9 mouse cellular contexts compared by ENCODE assay signal in genomic region chr11:115275509-115275908, GRCm38 (mm10). TPM values are rescaled to one million over a fixed set of nuclear protein-coding genes. Genes with fewer than 3 reads are reported as not detected.
DNase-seq lines count a peak whose midpoint lies in the region; ATAC-seq and TF ChIP-seq lines count a peak whose summit lies in the region.
"Had no signal": no experiment of that assay in that cellular context is flagged by ENCODE, and none has a peak within 500 bp of the region (broad histone marks: within the 10 kb centered on the region; RNA-seq: fewer than 3 reads in every experiment).

No protein-coding gene starts in this region.

- no peak overlapping the region for H3K9ac ChIP-seq in stomach, embryonic 15.5 days
- H3K9ac ChIP-seq in stomach, postnatal 0 days (ENCODE audit: low read length): no peak overlapping the region
- H3K9ac ChIP-seq in limb, embryonic 13.5 days: no peak overlapping the region

- H3K4me1 ChIP-seq in stomach, embryonic 15.5 days: peaks cover 17% of the 10 kb centered on the region
- peaks cover 3% of the 10 kb centered on the region; the same call in 1 of the 2 replicates for H3K4me1 ChIP-seq in stomach, postnatal 0 days (replicated peaks; ENCODE audit: control insufficient read depth, insufficient read depth)
- peaks cover 19% of the 10 kb centered on the region for H3K4me1 ChIP-seq in limb, embryonic 13.5 days

- H3K4me3 ChIP-seq in stomach, embryonic 15.5 days (replicated peaks): no peak overlapping the region
- H3K4me3 ChIP-seq in stomach, postnatal 0 days (ENCODE audit: low read depth, low read length): no peak overlapping the region
- H3K4me3 ChIP-seq in limb, embryonic 13.5 days: peak overlapping the region; percentile 66; the same call in 1 of the 2 replicates

- no peak for TF ChIP-seq EP300 in stomach, postnatal 0 days (optimal IDR thresholded peaks at IDR 0.05)

- H3K9me3 ChIP-seq in stomach, embryonic 15.5 days: no peaks in the 10 kb centered on the region
- no peaks in the 10 kb centered on the region for H3K9me3 ChIP-seq in stomach, postnatal 0 days (ENCODE audit: control insufficient read depth, low read length)
- H3K9me3 ChIP-seq in limb, embryonic 13.5 days: no peaks in the 10 kb centered on the region

- 73% methylated on average over 6 of the region's 6 CpGs for WGBS in stomach, embryonic 15.5 days
- 77% methylated on average over 6 of the region's 6 CpGs for WGBS in stomach, postnatal 0 days
- 83% methylated on average over 6 of the region's 6 CpGs for WGBS in limb, embryonic 13.5 days

- H3K36me3 ChIP-seq in stomach, embryonic 15.5 days: no peaks in the 10 kb centered on the region
- H3K36me3 ChIP-seq in stomach, postnatal 0 days (ENCODE audit: control insufficient read depth, insufficient read depth, low read length): no peaks in the 10 kb centered on the region
- H3K36me3 ChIP-seq in limb, embryonic 13.5 days: peaks cover 12% of the 10 kb centered on the region; the same call in 1 of the 2 replicates

- ATAC-seq in stomach, embryonic 15.5 days (ENCODE audit: insufficient read depth, low FRiP score, low read depth): no peak
- ATAC-seq in stomach, postnatal 0 days (ENCODE audit: low FRiP score, low TSS enrichment): no peak
- ATAC-seq in limb, embryonic 13.5 days (ENCODE audit: low FRiP score, low read depth): no peak

- peak; percentile 85 to 93 for DNase-seq in adrenal gland, adult (ENCODE audit: inconsistent age in 2 of 2, low spot score in 1 of 2)
- no peak for DNase-seq in adrenal gland, adult 8-10 months
- DNase-seq in stomach, postnatal 0 days (ENCODE audit: low spot score): no peak
- DNase-seq in cerebellum, adult 11-12 months: no peak
- DNase-seq in thymus, postnatal 25 days: no peak
- DNase-seq in right cerebral cortex, postnatal 25 days: no peak
- DNase-seq: kidney, adult 18-20 months had no signal

- H3K27me3 ChIP-seq in stomach, embryonic 15.5 days (replicated peaks): no peaks in the 10 kb centered on the region
- H3K27me3 ChIP-seq in stomach, postnatal 0 days (ENCODE audit: control insufficient read depth, insufficient read depth, low read length): no peaks in the 10 kb centered on the region
- peaks cover 5% of the 10 kb centered on the region; the same call in 1 of the 2 replicates for H3K27me3 ChIP-seq in limb, embryonic 13.5 days

- TF ChIP-seq CTCF in stomach, postnatal 0 days (IDR thresholded peaks at IDR 0.05; ENCODE audit: low read depth): no peak

- no peak overlapping the region for H3K27ac ChIP-seq in stomach, embryonic 15.5 days
- H3K27ac ChIP-seq in stomach, postnatal 0 days (replicated peaks): no peak overlapping the region
- H3K27ac ChIP-seq in limb, embryonic 13.5 days: no peak overlapping the region

- peak overlapping the region; percentile 93 for H3K4me2 ChIP-seq in stomach, embryonic 15.5 days
- no peak overlapping the region for H3K4me2 ChIP-seq in stomach, postnatal 0 days (replicated peaks; ENCODE audit: low read depth)
- peak overlapping the region; percentile 81 for H3K4me2 ChIP-seq in limb, embryonic 13.5 days (replicated peaks)

RNA-seq across cellular contexts. Expression of gene Fdxr, which starts 1.3 kb away (rescaled TPM):
- 1,000 to 10,000 TPM; 1,501 to 2,268 (median 1,689) TPM for total RNA-seq in adrenal gland, adult 8-10 months (2022)
- polyA plus RNA-seq in stomach, embryonic 15.5 days (2015; fragmentation: Nextera tagmentation; extraction: Ambion mirVana): 16.6 and 17.8 TPM in 2 replicates
- polyA plus RNA-seq in stomach, postnatal 0 days (2015; fragmentation: Nextera tagmentation; extraction: Ambion mirVana): 6.7 and 7.3 TPM in 2 replicates
- polyA plus RNA-seq in limb, embryonic 13.5 days (2015; fragmentation: Nextera tagmentation; extraction: Ambion mirVana): 15.3 and 16.0 TPM in 2 replicates

RNA-seq across cellular contexts. Expression of gene Grin2c, which starts 8.5 kb away (rescaled TPM):
- 10 to 100 TPM in 2 of 4 experiments, 1 to 10 TPM in 2; 2.2 to 32.8 (median 13.6) TPM for total RNA-seq in adrenal gland, adult 8-10 months (2022)
- 0.10 and 0.12 TPM in 2 replicates for polyA plus RNA-seq in stomach, embryonic 15.5 days (2015; fragmentation: Nextera tagmentation; extraction: Ambion mirVana)
- not detected in 2 replicates for polyA plus RNA-seq in stomach, postnatal 0 days (2015; fragmentation: Nextera tagmentation; extraction: Ambion mirVana)
- 0.05 and 0.09 TPM in 2 replicates for polyA plus RNA-seq in limb, embryonic 13.5 days (2015; fragmentation: Nextera tagmentation; extraction: Ambion mirVana)

RNA-seq across cellular contexts. Expression of gene Fads6, which starts 22.0 kb away (rescaled TPM):
- 100 to 1,000 TPM in 2 of 4 experiments, 10 to 100 TPM in 2; 43.3 to 117 (median 82.2) TPM for total RNA-seq in adrenal gland, adult 8-10 months (2022)
- 2.0 TPM in 2 replicates for polyA plus RNA-seq in stomach, embryonic 15.5 days (2015; fragmentation: Nextera tagmentation; extraction: Ambion mirVana)
- 1.3 and 1.5 TPM in 2 replicates for polyA plus RNA-seq in stomach, postnatal 0 days (2015; fragmentation: Nextera tagmentation; extraction: Ambion mirVana)
- polyA plus RNA-seq in limb, embryonic 13.5 days (2015; fragmentation: Nextera tagmentation; extraction: Ambion mirVana): 0.09 and 0.15 TPM in 2 replicates

RNA-seq across cellular contexts. Expression of gene Otop2, which starts 31.5 kb away (rescaled TPM):
- not detected for total RNA-seq in adrenal gland, adult 8-10 months (2022)
- 0.46 and 0.90 TPM in 2 replicates for polyA plus RNA-seq in stomach, embryonic 15.5 days (2015; fragmentation: Nextera tagmentation; extraction: Ambion mirVana)
- polyA plus RNA-seq in stomach, postnatal 0 days (2015; fragmentation: Nextera tagmentation; extraction: Ambion mirVana): 4.2 and 4.7 TPM in 2 replicates
- 0.11 TPM in 1 of 2 replicates, not detected in the other for polyA plus RNA-seq in limb, embryonic 13.5 days (2015; fragmentation: Nextera tagmentation; extraction: Ambion mirVana)

RNA-seq across cellular contexts. Expression of gene Ush1g, which starts 46.3 kb away (rescaled TPM):
- 1 to 10 TPM in 2 of 4 experiments, under 1 TPM in 2; 0.52 to 2.3 (median 1.1) TPM for total RNA-seq in adrenal gland, adult 8-10 months (2022)
- polyA plus RNA-seq in stomach, embryonic 15.5 days (2015; fragmentation: Nextera tagmentation; extraction: Ambion mirVana): 0.26 and 0.35 TPM in 2 replicates
- polyA plus RNA-seq in stomach, postnatal 0 days (2015; fragmentation: Nextera tagmentation; extraction: Ambion mirVana): 0.34 and 0.36 TPM in 2 replicates
- not detected in 2 replicates for polyA plus RNA-seq in limb, embryonic 13.5 days (2015; fragmentation: Nextera tagmentation; extraction: Ambion mirVana)

Comparison
In these comparisons a context has a peak if more than half of its experiments do, and no peak if none do; other contexts are left out.
1. DNase-seq: peak in adrenal gland, adult (2 of 2); none in adrenal gland, adult 8-10 months (single experiment), stomach, postnatal 0 days (single experiment), cerebellum, adult 11-12 months (single experiment), thymus, postnatal 25 days (single experiment) and right cerebral cortex, postnatal 25 days (single experiment).